Mouse (Mus musculus) ES-E14 (cell line): ENCODE data around the gene Extl1.

ENCODE experiments used
- HCFC1 ChIP-seq: IDR thresholded peaks from 2 replicates; pipeline ENCODE4 v1.6.1; 2012; ENCODE audit warnings: low read length, inconsistent platforms, borderline replicate concordance; ENCODE audit not compliant: insufficient read depth
- ZC3H11A ChIP-seq: IDR thresholded peaks from 2 replicates; pipeline ENCODE4 v1.6.1; 2012; ENCODE audit warnings: low read depth, mild to moderate bottlenecking, inconsistent platforms, low read length, borderline replicate concordance
- ZNF384 ChIP-seq: IDR thresholded peaks from 2 replicates; pipeline ENCODE4 v1.6.1; 2012; ENCODE audit warnings: low read depth, low read length, inconsistent platforms

GRCm38 (mm10) chr4:134316390-134316789 lies 67.3 kb downstream of the Extl1 start:
- no peak for TF ChIP-seq HCFC1
- TF ChIP-seq ZNF384 = no peak
- TF ChIP-seq ZC3H11A = no peak
